In genomic region chr9:80258396-80258795, GRCm38 (mm10) we compare ENCODE assay signal across 11 mouse cellular contexts.
A peak's percentile ranks its signal among the peaks of the same experiment; 100 is the strongest.
DNase-seq lines count a peak whose midpoint lies in the region; ATAC-seq and TF ChIP-seq lines count a peak whose summit lies in the region.
"Had no signal": no experiment of that assay in that cellular context is flagged by ENCODE, and none has a peak within 500 bp of the region (broad histone marks: within the 10 kb centered on the region; RNA-seq: fewer than 3 reads in every experiment).

No protein-coding gene starts in this region.

- H3K9me3 ChIP-seq in stomach, embryonic 14.5 days (ENCODE audit: control insufficient read depth, low read depth, low read length) = no peaks in the 10 kb centered on the region
- H3K9me3 ChIP-seq: heart, embryonic 13.5 days; liver, embryonic 15.5 days had no signal

- H3K4me2 ChIP-seq in stomach, embryonic 14.5 days (replicated peaks; ENCODE audit: low read depth, low read length) = no peak overlapping the region
- H3K4me2 ChIP-seq: heart, embryonic 13.5 days; liver, embryonic 15.5 days had no signal

- peak; percentile 79 for ATAC-seq in common myeloid progenitor, adult 5-6 weeks (replicated peaks; ENCODE audit: low read depth, poor library complexity, severe bottlenecking)
- ATAC-seq in stomach, embryonic 14.5 days (ENCODE audit: insufficient number of reproducible peaks, insufficient read depth, low FRiP score, low read depth) = peak; percentile 74; the same call in 1 of the 2 replicates

- peaks cover 6% of the 10 kb centered on the region; the same call in 1 of the 2 replicates for H3K4me1 ChIP-seq in stomach, embryonic 14.5 days (ENCODE audit: control insufficient read depth, insufficient read depth, low read length)
- H3K4me1 ChIP-seq: liver, embryonic 15.5 days had no signal

- no peaks in the 10 kb centered on the region for H3K27me3 ChIP-seq in stomach, embryonic 14.5 days (ENCODE audit: control insufficient read depth, insufficient read depth, low read length)
- H3K27me3 ChIP-seq: heart, embryonic 13.5 days; liver, embryonic 15.5 days had no signal

- H3K27ac ChIP-seq in gastrocnemius, adult 2 months = no peak overlapping the region
- peak overlapping the region; percentile 29; the same call in 1 of the 2 replicates for H3K27ac ChIP-seq in stomach, embryonic 14.5 days (ENCODE audit: low read length)
- H3K27ac ChIP-seq: heart, embryonic 13.5 days; liver, embryonic 15.5 days had no signal

- TF ChIP-seq CTCF in gastrocnemius, adult 2 months (IDR thresholded peaks at IDR 0.05) = 0 out of 2 replicates have a peak, but pooled peaks have one; percentile 4

- peaks cover 1% of the 10 kb centered on the region; the same call in 1 of the 2 replicates for H3K36me3 ChIP-seq in stomach, embryonic 14.5 days (ENCODE audit: control insufficient read depth, insufficient read depth, low read length)
- H3K36me3 ChIP-seq: heart, embryonic 13.5 days; liver, embryonic 15.5 days had no signal

- DNase-seq in gastrocnemius, adult 2 months = no peak
- DNase-seq in gastrocnemius, postnatal 25 days = no peak
- peak; percentile 34 to 64 for DNase-seq in kidney, postnatal 36 days
- DNase-seq in cerebellum, adult 11-12 months = no peak
- no peak for DNase-seq in embryo, embryonic 10 days (ENCODE audit: low spot score)
- DNase-seq in ovary, adult 18-20 months (ENCODE audit: low spot score) = no peak
- DNase-seq: cerebellum, adult 9-10 months had no signal

- H3K4me3 ChIP-seq in gastrocnemius, adult 2 months = no peak overlapping the region
- H3K4me3 ChIP-seq in stomach, embryonic 14.5 days (ENCODE audit: low read depth, low read length) = no peak overlapping the region
- H3K4me3 ChIP-seq: heart, embryonic 13.5 days; liver, embryonic 15.5 days had no signal

- 42% methylated on average over 6 of the region's 6 CpGs for WGBS in stomach, embryonic 14.5 days

- no peak overlapping the region for H3K9ac ChIP-seq in stomach, embryonic 14.5 days (replicated peaks; ENCODE audit: low read depth, low read length)
- H3K9ac ChIP-seq: heart, embryonic 13.5 days; liver, embryonic 15.5 days had no signal

- intact Hi-C loops in gastrocnemius, adult 2 months (cut with DNase I) = no loop called here

Comparison
In these comparisons a context has a peak if more than half of its experiments do, and no peak if none do; other contexts are left out.
1. DNase-seq: peak in kidney, postnatal 36 days (2 of 2); none in gastrocnemius, adult 2 months (single experiment), gastrocnemius, postnatal 25 days (single experiment), cerebellum, adult 11-12 months (single experiment), embryo, embryonic 10 days (single experiment) and ovary, adult 18-20 months (single experiment).